Mouse (Mus musculus) intestine, embryonic 16.5 days (tissue): Measurements from ENCODE around the gene Arhgef12. TPM values are rescaled to one million over a fixed set of nuclear protein-coding genes. Genes with fewer than 3 reads are reported as not detected.
"Not testable (repeated sequence)": the region's sequence is repeated elsewhere in the genome, so short reads cannot be mapped to it uniquely, and the experiment has no call there.

Source experiments
- ATAC-seq: fragments of 200-750 bp; cut with Nextera tagmentation; 2 replicates; pipeline ENCODE4 v1.8.0; 2017; ENCODE audit warnings: moderate TSS enrichment, moderate library complexity
- H3K27ac ChIP-seq: fragments of 300-500 bp; sonication (generic); 2 replicates; pipeline ENCODE4 v1.5.1; 2014; ENCODE audit warnings: mild to moderate bottlenecking, low read length
- H3K27me3 ChIP-seq: fragments of 300-500 bp; sonication (generic); replicated peaks from 2 replicates; pipeline ENCODE4 v1.6.1; 2014; ENCODE audit warnings: low read length, control low read depth, mixed read lengths; ENCODE audit not compliant: control insufficient read depth, insufficient read depth
- H3K36me3 ChIP-seq: fragments of 300-500 bp; sonication (generic); 2 replicates; pipeline ENCODE4 v1.6.1; 2014; ENCODE audit warnings: low read length, control low read depth; ENCODE audit not compliant: control insufficient read depth, insufficient read depth
- H3K4me1 ChIP-seq: fragments of 300-500 bp; sonication (generic); 2 replicates; pipeline ENCODE4 v1.6.1; 2014; ENCODE audit warnings: low read length, control low read depth, mixed read lengths; ENCODE audit not compliant: control insufficient read depth, insufficient read depth
- H3K4me2 ChIP-seq: fragments of 300-500 bp; sonication (generic); 2 replicates; pipeline ENCODE4 v1.6.1; 2014; ENCODE audit warnings: low read depth, low read length, control low read depth
- H3K4me3 ChIP-seq: fragments of 300-500 bp; sonication (generic); 2 replicates; pipeline ENCODE4 v1.5.1; 2014; ENCODE audit warnings: mild to moderate bottlenecking, low read length
- H3K9ac ChIP-seq: fragments of 300-500 bp; sonication (generic); 2 replicates; pipeline ENCODE4 v1.6.1; 2014; ENCODE audit warnings: low read depth, low read length
- H3K9me3 ChIP-seq: fragments of 300-500 bp; sonication (generic); 2 replicates; pipeline ENCODE4 v1.6.1; 2016; ENCODE audit warnings: low read length, control low read depth; ENCODE audit not compliant: control insufficient read depth
- WGBS: fragments of 180-500 bp; shearing (Covaris S2); extraction: QIAGEN DNeasy Blood & Tissue Kit; methylation state at CpG from one replicate; pipeline ENCODE4 v1.1.7; 2014; 5-methylcytosine and 5-hydroxymethylcytosine counted together
- polyA plus RNA-seq: library from polyadenylated mRNA; unstranded; fragments of >200 nt; fragmentation: Nextera tagmentation; extraction: Ambion mirVana; gene quantifications from 2 replicates; pipeline ENCODE4 v1.2.1, GENCODE M21; 2015

Gene Arhgef12
- polyA plus RNA-seq, 1 experiment from 2014 or later = 5.6 TPM

DNA sequence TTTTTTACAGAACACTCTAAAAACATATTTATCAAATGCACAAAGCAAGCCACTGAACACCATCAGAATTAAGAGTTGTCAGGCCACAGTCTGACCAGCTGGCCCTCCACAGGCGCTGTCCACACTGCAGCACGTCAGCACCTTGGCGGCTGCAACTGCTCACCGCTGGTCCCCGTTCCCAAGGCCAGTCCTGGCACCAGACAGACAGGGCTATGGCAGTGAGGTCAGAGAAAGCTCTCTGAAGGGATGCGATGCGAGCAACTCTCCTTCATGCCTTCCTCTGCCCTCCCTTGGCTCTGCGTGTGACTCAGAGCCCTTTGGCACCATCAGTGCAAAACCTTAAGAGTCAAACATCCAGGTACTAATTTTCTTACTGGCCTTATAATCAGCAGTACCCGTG is 139.3 kb downstream of the Arhgef12 start:
- no peaks in the 10 kb centered on the region for H3K9me3 ChIP-seq
- H3K4me2 ChIP-seq = no peak overlapping the region
- H3K9ac ChIP-seq = no peak overlapping the region
- H3K27ac ChIP-seq = no peak overlapping the region
- H3K4me1 ChIP-seq = 0 out of 2 replicates have a peak, but pooled peaks cover 4% of the 10 kb centered on the region
- no peak overlapping the region for H3K4me3 ChIP-seq
- whole genome bisulfite sequencing = 85% methylated on average over 9 of the region's 9 CpGs
- H3K27me3 ChIP-seq = no peaks in the 10 kb centered on the region
- no peak for ATAC-seq
- H3K36me3 ChIP-seq = peaks cover 13% of the 10 kb centered on the region; the same call in 1 of the 2 replicates

- H3K4me3 ChIP-seq, H3K9ac ChIP-seq, H3K9me3 ChIP-seq, H3K27ac ChIP-seq, H3K4me2 ChIP-seq, H3K4me1 ChIP-seq, H3K27me3 ChIP-seq, ATAC-seq, H3K36me3 ChIP-seq: not testable (repeated sequence)
- WGBS = 89% methylated on average over 2 of the region's 3 CpGs
These were observed 142.2 kb downstream of the Arhgef12 start for GRCm38 (mm10) chr9:42964809-42965208.

GRCm38 (mm10) chr9:42964366-42964765 is 142.7 kb downstream of the Arhgef12 start:
- Histone ChIP-seq H3K9me3 (no peaks in the 10 kb centered on the region), H3K4me3 (no peak overlapping the region), H3K4me2 (no peak overlapping the region), H3K27me3 (no peaks in the 10 kb centered on the region), H3K27ac (no peak overlapping the region), H3K36me3 (peaks cover 3% of the 10 kb centered on the region; the same call in 1 of the 2 replicates), H3K9ac (no peak overlapping the region), H3K4me1 (0 out of 2 replicates have a peak, but pooled peaks cover 4% of the 10 kb centered on the region)
- WGBS = 90% methylated on average over 12 of the region's 12 CpGs
- no peak for ATAC-seq

DNA sequence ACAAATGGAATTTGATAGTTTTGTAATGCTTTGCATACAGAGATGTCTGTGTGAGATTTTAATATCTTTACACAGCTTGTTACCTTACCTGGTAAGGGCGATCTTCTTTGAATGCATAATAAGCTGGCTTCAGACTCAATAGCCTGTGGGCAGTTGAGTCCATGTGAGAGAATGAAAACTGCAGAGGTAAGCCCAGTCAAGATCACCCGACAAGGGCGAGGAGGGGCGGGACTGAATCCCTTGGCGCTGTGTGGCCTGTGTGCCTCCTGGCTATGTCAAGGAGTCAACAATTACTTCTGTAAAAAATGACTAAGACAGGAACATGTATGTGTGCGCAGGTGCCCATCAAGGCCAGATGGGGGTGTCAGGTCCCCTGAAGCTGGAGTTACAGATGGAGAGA is 144.5 kb downstream of the Arhgef12 start:
- no peak overlapping the region for H3K9ac ChIP-seq
- H3K4me3 ChIP-seq = no peak overlapping the region
- no peak overlapping the region for H3K4me2 ChIP-seq
- 79% methylated on average over 6 of the region's 6 CpGs for WGBS
- H3K36me3 ChIP-seq = no peaks in the 10 kb centered on the region
- no peak overlapping the region for H3K27ac ChIP-seq
- no peaks in the 10 kb centered on the region for H3K27me3 ChIP-seq
- no peak for ATAC-seq
- H3K4me1 ChIP-seq = no peaks in the 10 kb centered on the region
- H3K9me3 ChIP-seq = no peaks in the 10 kb centered on the region

- Histone ChIP-seq H3K27me3 (no peaks in the 10 kb centered on the region), H3K9ac (no peak overlapping the region), H3K9me3 (no peaks in the 10 kb centered on the region), H3K36me3 (no peaks in the 10 kb centered on the region), H3K4me3 (no peak overlapping the region), H3K4me2 (no peak overlapping the region), H3K4me1 (no peaks in the 10 kb centered on the region), H3K27ac (no peak overlapping the region)
- peak; percentile 91 for ATAC-seq
- WGBS = 53% methylated on average over 7 of the region's 7 CpGs
These were observed 148.6 kb downstream of the Arhgef12 start for GRCm38 (mm10) chr9:42958401-42958800.

- no peaks in the 10 kb centered on the region for H3K9me3 ChIP-seq
- H3K27ac ChIP-seq = no peak overlapping the region
- H3K36me3 ChIP-seq = no peaks in the 10 kb centered on the region
- WGBS = 75% methylated on average over 1 of the region's 1 CpGs
- ATAC-seq = no peak
- H3K4me1 ChIP-seq = peaks cover 4% of the 10 kb centered on the region
- no peak overlapping the region for H3K4me2 ChIP-seq
- no peak overlapping the region for H3K9ac ChIP-seq
- no peaks in the 10 kb centered on the region for H3K27me3 ChIP-seq
- H3K4me3 ChIP-seq = no peak overlapping the region
These were observed 158.7 kb downstream of the Arhgef12 start for GRCm38 (mm10) chr9:42948381-42948780.

GRCm38 (mm10) chr9:42945174-42945573 is 161.9 kb downstream of the Arhgef12 start:
- 69% methylated on average over 7 of the region's 7 CpGs for WGBS

DNA sequence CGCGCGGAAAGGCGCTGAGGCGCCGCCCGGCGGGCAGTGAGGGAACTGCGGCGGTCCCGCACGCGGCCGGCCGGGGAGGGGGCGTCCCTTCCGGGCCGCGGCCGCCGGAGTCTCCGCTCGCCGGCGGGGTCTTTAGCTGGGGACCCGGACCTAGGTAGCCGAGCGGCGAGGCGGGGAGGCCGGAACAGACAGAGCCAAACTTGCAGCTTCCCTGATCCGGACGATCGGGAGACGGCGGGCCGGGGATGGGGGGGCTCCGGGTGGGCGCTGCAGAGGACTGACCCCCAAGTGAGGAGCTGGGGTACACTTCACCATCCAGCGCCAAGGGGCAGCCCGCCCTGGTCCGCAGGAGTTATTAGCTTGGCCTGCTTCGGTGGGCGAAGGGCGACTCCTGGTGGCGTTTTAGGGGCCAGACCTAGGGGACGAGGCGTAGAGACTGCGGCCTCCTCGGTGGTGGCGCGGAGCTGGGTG is 162.5 kb downstream of the Arhgef12 start:
- Histone ChIP-seq H3K4me1 (peaks cover 9% of the 10 kb centered on the region), H3K9ac (peak overlapping the region; percentile 78), H3K9me3 (no peaks in the 10 kb centered on the region), H3K27ac (no peak overlapping the region), H3K4me3 (peak overlapping the region; percentile 80), H3K36me3 (no peaks in the 10 kb centered on the region), H3K27me3 (no peaks in the 10 kb centered on the region), H3K4me2 (peak overlapping the region; percentile 98)
- WGBS = under 1% methylated on average over 45 of the region's 52 CpGs
- ATAC-seq = peak; percentile 94

More at GRCm38 (mm10) chr9:42945174-42945573, 161.9 kb downstream of the Arhgef12 start:
- peaks cover 9% of the 10 kb centered on the region for H3K4me1 ChIP-seq
- H3K36me3 ChIP-seq = no peaks in the 10 kb centered on the region
- H3K4me3 ChIP-seq = no peak overlapping the region
- no peak overlapping the region for H3K9ac ChIP-seq
- ATAC-seq = peak; percentile 4; the same call in 1 of the 2 replicates
- no peak overlapping the region for H3K27ac ChIP-seq
- H3K4me2 ChIP-seq = no peak overlapping the region
- no peaks in the 10 kb centered on the region for H3K9me3 ChIP-seq
- no peaks in the 10 kb centered on the region for H3K27me3 ChIP-seq

- H3K4me1 ChIP-seq = peaks cover 9% of the 10 kb centered on the region
- no peaks in the 10 kb centered on the region for H3K9me3 ChIP-seq
- under 1% methylated on average over 67 of the region's 68 CpGs for WGBS
- H3K9ac ChIP-seq = peak within 1 kb of the TSS; percentile 78
- H3K27ac ChIP-seq = 0 out of 2 replicates have a peak within 1 kb of the TSS, but pooled peaks have one; percentile 14
- H3K4me3 ChIP-seq = peak within 1 kb of the TSS; percentile 80
- H3K4me2 ChIP-seq = peak within 1 kb of the TSS; percentile 98
- ATAC-seq = peak; percentile 86
- H3K27me3 ChIP-seq = no peaks in the 10 kb centered on the region
- no peaks in the 10 kb centered on the region for H3K36me3 ChIP-seq
These were observed 163.1 kb downstream of the Arhgef12 start, which contains the start of gene Grik4 for GRCm38 (mm10) chr9:42943781-42944535. Grik4 (minus strand) TSS chr9:42944493.
